Mouse (Mus musculus): ENCODE results near the gene Sphk2. TPM values are rescaled to one million over a fixed set of nuclear protein-coding genes. Genes with fewer than 3 reads are reported as not detected.
A peak's percentile ranks its signal among the peaks of the same experiment; 100 is the strongest.

Gene Sphk2
- polyA plus RNA-seq, 1 experiment from 2014 or later: 13.9 TPM

GRCm38 (mm10) chr7:45682144-45683126 lies 35.4 kb downstream of the Sphk2 start:
- no peak overlapping the region for H3K4me3 ChIP-seq (ENCODE audit: low read depth, low read length)
- WGBS (ENCODE audit: insufficient replicate concordance): 19% methylated on average over 14 of the region's 14 CpGs
- ATAC-seq (ENCODE audit: low read depth): peak; percentile 34; the same call in 1 of the 2 replicates
- peaks cover 3% of the 10 kb centered on the region for H3K4me1 ChIP-seq (ENCODE audit: control insufficient read depth, low read depth, low read length)
- H3K36me3 ChIP-seq (ENCODE audit: control insufficient read depth, insufficient read depth): no peaks in the 10 kb centered on the region
- no peaks in the 10 kb centered on the region for H3K9me3 ChIP-seq (replicated peaks; ENCODE audit: control insufficient read depth, low read length)
- 0 out of 2 replicates have a peak overlapping the region, but pooled peaks have one; percentile 33 for H3K9ac ChIP-seq (ENCODE audit: low read depth, low read length)
- 0 out of 2 replicates have a peak overlapping the region, but pooled peaks have one; percentile 19 for H3K27ac ChIP-seq (ENCODE audit: low read length)
- no peaks in the 10 kb centered on the region for H3K27me3 ChIP-seq (ENCODE audit: control insufficient read depth, insufficient read depth, low read depth, low read length)
- H3K4me2 ChIP-seq (ENCODE audit: low read depth, low read length): peak overlapping the region; percentile 54

DNA sequence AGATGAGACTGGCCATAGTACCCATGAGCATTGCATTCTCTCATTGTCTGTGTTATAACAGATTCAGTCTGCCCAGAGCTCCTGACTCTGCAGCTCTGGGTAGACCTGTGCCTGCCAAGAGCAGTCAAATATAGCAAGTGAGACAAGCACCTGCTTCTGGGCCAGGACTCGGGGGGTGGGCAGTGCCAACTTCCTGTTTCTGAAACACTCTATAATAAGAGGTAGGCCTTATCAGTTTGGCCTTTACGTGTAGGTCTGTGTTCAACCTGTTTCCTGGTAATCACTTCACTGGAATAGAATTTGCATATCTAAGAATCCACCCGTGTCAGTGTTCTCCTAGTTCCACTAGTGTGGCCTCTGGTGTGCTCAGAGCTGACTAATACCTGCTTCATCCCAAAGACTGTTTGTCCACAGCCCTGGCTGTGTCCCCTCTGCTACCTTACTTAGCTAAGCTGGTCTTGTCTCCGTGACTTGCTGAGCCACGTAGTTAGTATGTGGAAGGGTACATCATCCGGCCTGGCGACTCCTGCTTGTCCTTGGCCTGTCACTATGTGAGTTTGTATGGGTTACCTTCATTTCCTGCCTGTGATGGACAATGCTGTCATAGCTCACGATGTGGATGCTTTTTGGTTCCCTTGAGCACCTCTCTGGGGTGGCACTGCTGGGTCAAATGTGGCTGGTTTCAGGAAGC lies 36.6 kb downstream of the Sphk2 start:
- H3K27me3 ChIP-seq (ENCODE audit: control insufficient read depth, insufficient read depth, low read depth, low read length): no peaks in the 10 kb centered on the region
- WGBS (ENCODE audit: insufficient replicate concordance): 44% methylated on average over 8 of the region's 8 CpGs
- H3K4me3 ChIP-seq (ENCODE audit: low read depth, low read length): no peak overlapping the region
- H3K9ac ChIP-seq (ENCODE audit: low read depth, low read length): no peak overlapping the region
- H3K27ac ChIP-seq (ENCODE audit: low read length): no peak overlapping the region
- no peak for ATAC-seq (ENCODE audit: low read depth)
- H3K36me3 ChIP-seq (ENCODE audit: control insufficient read depth, insufficient read depth): no peaks in the 10 kb centered on the region
- peaks cover 3% of the 10 kb centered on the region for H3K4me1 ChIP-seq (ENCODE audit: control insufficient read depth, low read depth, low read length)
- H3K4me2 ChIP-seq (ENCODE audit: low read depth, low read length): no peak overlapping the region
- H3K9me3 ChIP-seq (replicated peaks; ENCODE audit: control insufficient read depth, low read length): no peaks in the 10 kb centered on the region

DNA sequence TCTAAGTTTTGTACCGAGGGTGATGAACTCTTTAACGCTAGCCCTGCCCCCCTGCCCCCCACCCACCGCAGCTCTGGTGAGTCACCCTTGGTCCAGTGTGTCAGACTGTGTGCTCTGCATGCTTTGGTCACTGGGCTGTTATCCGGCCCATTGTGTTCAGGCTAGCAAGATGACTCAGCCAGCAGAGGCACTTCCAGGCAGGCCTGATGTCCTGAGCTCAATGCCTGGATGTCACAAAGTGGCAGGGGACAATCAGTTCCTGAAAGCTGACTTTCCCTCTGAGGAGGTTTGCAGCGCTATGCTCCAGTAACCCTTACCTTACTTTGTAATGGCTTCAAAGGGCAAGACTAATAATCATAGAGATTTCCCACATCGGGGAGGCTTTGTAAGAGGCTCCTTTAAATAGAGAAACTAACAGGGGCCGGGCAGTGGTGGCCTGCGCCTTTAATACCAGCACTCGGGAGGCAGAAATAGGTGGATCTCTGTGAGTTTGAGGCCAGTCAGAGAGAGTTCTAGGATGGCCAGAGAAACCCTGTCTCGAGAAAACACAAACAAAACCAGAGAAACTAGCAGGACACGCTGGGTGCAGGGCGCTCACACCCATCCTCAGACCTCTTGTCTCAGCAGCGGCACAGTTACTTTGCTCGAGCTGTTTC lies 37.7 kb downstream of the Sphk2 start:
- Histone ChIP-seq H3K27ac (ENCODE audit: low read length) (no peak overlapping the region), H3K27me3 (ENCODE audit: control insufficient read depth, insufficient read depth, low read depth, low read length) (no peaks in the 10 kb centered on the region), H3K9me3 (replicated peaks; ENCODE audit: control insufficient read depth, low read length) (no peaks in the 10 kb centered on the region), H3K36me3 (ENCODE audit: control insufficient read depth, insufficient read depth) (no peaks in the 10 kb centered on the region), H3K4me2 (ENCODE audit: low read depth, low read length) (no peak overlapping the region), H3K4me1 (ENCODE audit: control insufficient read depth, low read depth, low read length) (peaks cover 3% of the 10 kb centered on the region), H3K4me3 (ENCODE audit: low read depth, low read length) (no peak overlapping the region), H3K9ac (ENCODE audit: low read depth, low read length) (no peak overlapping the region)
- WGBS (ENCODE audit: insufficient replicate concordance): 59% methylated on average over 14 of the region's 14 CpGs
- peak; percentile 50 for ATAC-seq (ENCODE audit: low read depth)

DNA sequence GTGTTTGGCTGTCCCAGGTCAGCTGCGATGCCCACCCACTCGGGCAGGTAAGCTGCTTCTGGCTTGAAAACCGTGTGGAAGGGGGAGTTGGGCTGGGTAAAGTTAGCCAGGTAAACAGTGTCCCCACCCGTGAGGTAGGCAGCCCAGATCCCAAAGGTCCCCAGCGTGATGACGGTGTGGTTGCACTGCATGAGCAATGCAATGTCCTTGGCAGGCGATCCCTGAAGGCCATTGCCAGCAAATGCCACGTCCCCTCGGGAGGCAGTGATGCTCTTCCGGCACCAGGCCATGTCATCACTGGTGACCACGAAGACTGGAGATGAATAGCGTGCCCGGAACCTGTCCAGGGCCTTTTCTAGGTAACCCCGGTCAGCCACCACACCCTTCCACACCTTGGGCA lies 39.3 kb downstream of the Sphk2 start:
- WGBS (ENCODE audit: insufficient replicate concordance): 76% methylated on average over 14 of the region's 14 CpGs
- Histone ChIP-seq H3K9me3 (replicated peaks; ENCODE audit: control insufficient read depth, low read length) (no peaks in the 10 kb centered on the region), H3K27ac (ENCODE audit: low read length) (no peak overlapping the region), H3K27me3 (ENCODE audit: control insufficient read depth, insufficient read depth, low read depth, low read length) (no peaks in the 10 kb centered on the region), H3K36me3 (ENCODE audit: control insufficient read depth, insufficient read depth) (no peaks in the 10 kb centered on the region), H3K9ac (ENCODE audit: low read depth, low read length) (no peak overlapping the region), H3K4me1 (ENCODE audit: control insufficient read depth, low read depth, low read length) (peaks cover 3% of the 10 kb centered on the region), H3K4me3 (ENCODE audit: low read depth, low read length) (no peak overlapping the region), H3K4me2 (ENCODE audit: low read depth, low read length) (no peak overlapping the region)
- ATAC-seq (ENCODE audit: low read depth): no peak

GRCm38 (mm10) chr7:45677627-45678295 lies 40.0 kb downstream of the Sphk2 start:
- H3K4me3 ChIP-seq (ENCODE audit: low read depth, low read length): no peak overlapping the region
- 59% methylated on average over 7 of the region's 7 CpGs for WGBS (ENCODE audit: insufficient replicate concordance)
- H3K9me3 ChIP-seq (replicated peaks; ENCODE audit: control insufficient read depth, low read length): no peaks in the 10 kb centered on the region
- no peaks in the 10 kb centered on the region for H3K36me3 ChIP-seq (ENCODE audit: control insufficient read depth, insufficient read depth)
- H3K4me2 ChIP-seq (ENCODE audit: low read depth, low read length): no peak overlapping the region
- no peaks in the 10 kb centered on the region for H3K27me3 ChIP-seq (ENCODE audit: control insufficient read depth, insufficient read depth, low read depth, low read length)
- no peak overlapping the region for H3K27ac ChIP-seq (ENCODE audit: low read length)
- ATAC-seq (ENCODE audit: low read depth): no peak
- H3K9ac ChIP-seq (ENCODE audit: low read depth, low read length): no peak overlapping the region
- H3K4me1 ChIP-seq (ENCODE audit: control insufficient read depth, low read depth, low read length): peaks cover 3% of the 10 kb centered on the region

DNA sequence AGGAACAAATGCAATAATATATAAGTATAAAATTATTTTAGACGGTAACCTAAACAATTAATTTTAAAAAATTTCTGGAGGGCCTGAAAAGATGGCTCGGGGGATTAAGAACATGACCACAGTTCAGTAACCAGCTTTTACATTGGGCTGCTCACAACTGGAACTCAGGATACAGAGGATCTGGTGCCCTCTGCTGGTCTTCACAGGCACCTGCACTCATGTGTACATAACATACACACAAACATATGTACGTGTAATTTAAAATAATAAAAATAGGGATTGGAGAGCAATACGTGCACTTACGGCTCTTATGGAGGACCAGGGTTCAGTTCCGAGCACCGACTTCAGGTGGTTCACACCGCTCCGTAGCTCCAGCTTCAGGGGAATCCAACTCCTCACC lies 48.9 kb downstream of the Sphk2 start:
- H3K36me3 ChIP-seq (ENCODE audit: control insufficient read depth, insufficient read depth): no peaks in the 10 kb centered on the region
- no peak for ATAC-seq (ENCODE audit: low read depth)
- 78% methylated on average over 9 of the region's 9 CpGs for WGBS (ENCODE audit: insufficient replicate concordance)

GRCm38 (mm10) chr7:45667761-45668160 lies 50.0 kb downstream of the Sphk2 start:
- Histone ChIP-seq H3K27me3 (ENCODE audit: control insufficient read depth, insufficient read depth, low read depth, low read length) (no peaks in the 10 kb centered on the region), H3K9me3 (replicated peaks; ENCODE audit: control insufficient read depth, low read length) (no peaks in the 10 kb centered on the region), H3K36me3 (ENCODE audit: control insufficient read depth, insufficient read depth) (no peaks in the 10 kb centered on the region), H3K4me2 (ENCODE audit: low read depth, low read length) (no peak overlapping the region), H3K27ac (ENCODE audit: low read length) (no peak overlapping the region), H3K9ac (ENCODE audit: low read depth, low read length) (no peak overlapping the region), H3K4me1 (ENCODE audit: control insufficient read depth, low read depth, low read length) (no peaks in the 10 kb centered on the region), H3K4me3 (ENCODE audit: low read depth, low read length) (no peak overlapping the region)
- no peak for ATAC-seq (ENCODE audit: low read depth)
- 76% methylated on average over 14 of the region's 14 CpGs for WGBS (ENCODE audit: insufficient replicate concordance)

More for the DNA sequence above, 48.9 kb downstream of the Sphk2 start:
- Histone ChIP-seq H3K4me3 (ENCODE audit: low read depth, low read length) (no peak overlapping the region), H3K9ac (ENCODE audit: low read depth, low read length) (no peak overlapping the region), H3K27ac (ENCODE audit: low read length) (no peak overlapping the region), H3K27me3 (ENCODE audit: control insufficient read depth, insufficient read depth, low read depth, low read length) (no peaks in the 10 kb centered on the region), H3K4me2 (ENCODE audit: low read depth, low read length) (no peak overlapping the region), H3K4me1 (ENCODE audit: control insufficient read depth, low read depth, low read length) (no peaks in the 10 kb centered on the region), H3K9me3 (replicated peaks; ENCODE audit: control insufficient read depth, low read length) (no peaks in the 10 kb centered on the region)

- Histone ChIP-seq H3K4me3 (ENCODE audit: low read depth, low read length) (no peak within 1 kb of the TSS), H3K4me1 (ENCODE audit: control insufficient read depth, low read depth, low read length) (no peaks in the 10 kb centered on the region), H3K27ac (ENCODE audit: low read length) (no peak within 1 kb of the TSS), H3K9me3 (replicated peaks; ENCODE audit: control insufficient read depth, low read length) (no peaks in the 10 kb centered on the region), H3K27me3 (ENCODE audit: control insufficient read depth, insufficient read depth, low read depth, low read length) (no peaks in the 10 kb centered on the region), H3K9ac (ENCODE audit: low read depth, low read length) (no peak within 1 kb of the TSS), H3K36me3 (ENCODE audit: control insufficient read depth, insufficient read depth) (no peaks in the 10 kb centered on the region), H3K4me2 (ENCODE audit: low read depth, low read length) (no peak within 1 kb of the TSS)
- ATAC-seq (ENCODE audit: low read depth): no peak
- WGBS (ENCODE audit: insufficient replicate concordance): 72% methylated on average over 7 of the region's 7 CpGs
Observed at GRCm38 (mm10) chr7:45666161-45666560, 51.6 kb downstream of the Sphk2 start, which contains the start of gene Fut2. TSS of gene Fut2 (minus strand) at chr7:45666394.

Data from liver, embryonic 16.5 days (tissue).